Mouse (Mus musculus): Measurements from ENCODE around the gene G430095P16Rik. TPM values are rescaled to one million over a fixed set of nuclear protein-coding genes. Genes with fewer than 3 reads are reported as not detected.
A peak's percentile ranks its signal among the peaks of the same experiment; 100 is the strongest.

Gene G430095P16Rik
- polyA plus RNA-seq, 1 experiment from 2014 or later: 4.1 TPM

- ATAC-seq (ENCODE audit: insufficient read depth, low FRiP score): peak; percentile 75
- peak within 1 kb of the TSS; percentile 38 for H3K4me2 ChIP-seq (ENCODE audit: low read depth, low read length)
- H3K27me3 ChIP-seq (ENCODE audit: control insufficient read depth, insufficient read depth, low read length): peaks cover 20% of the 10 kb centered on the region
- H3K27ac ChIP-seq (ENCODE audit: low read length): peak within 1 kb of the TSS; percentile 66
- peaks cover 27% of the 10 kb centered on the region for H3K4me1 ChIP-seq (ENCODE audit: control insufficient read depth, insufficient read depth, low read length)
- peak within 1 kb of the TSS; percentile 39 for H3K4me3 ChIP-seq (replicated peaks; ENCODE audit: low read length)
- 17% methylated on average over 34 of the region's 34 CpGs for WGBS
- peak within 1 kb of the TSS; percentile 62 for H3K9ac ChIP-seq (ENCODE audit: low read length)
- no peaks in the 10 kb centered on the region for H3K9me3 ChIP-seq (replicated peaks; ENCODE audit: control insufficient read depth, low read length)
- H3K36me3 ChIP-seq (ENCODE audit: control insufficient read depth, insufficient read depth, low read length): peaks cover 7% of the 10 kb centered on the region
Measured at GRCm38 (mm10) chr8:84700941-84701911, 21.6 kb upstream of the G430095P16Rik start, which contains the start of gene Lyl1. Lyl1 (plus strand) TSS chr8:84701457.

DNA sequence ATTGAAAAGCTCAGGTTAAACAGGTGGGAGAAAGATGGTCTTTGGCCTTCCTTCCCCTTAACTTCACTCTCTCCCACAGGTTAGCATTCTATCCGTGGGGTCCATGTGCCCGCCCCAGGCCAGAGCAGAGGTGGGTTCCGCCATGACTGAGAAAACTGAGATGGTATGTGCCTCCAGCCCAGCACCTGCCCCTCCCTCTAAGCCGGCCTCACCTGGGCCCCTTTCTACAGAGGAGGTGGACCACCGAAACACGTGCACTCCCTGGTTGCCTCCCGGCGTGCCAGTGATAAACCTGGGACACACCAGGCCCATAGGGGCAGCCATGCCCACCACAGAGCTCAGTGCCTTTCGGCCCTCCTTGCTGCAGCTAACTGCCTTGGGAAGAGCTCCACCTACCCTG lies 20.2 kb upstream of the G430095P16Rik start:
- Histone ChIP-seq H3K27ac (ENCODE audit: low read length) (peak overlapping the region; percentile 43; the same call in 1 of the 2 replicates), H3K4me1 (ENCODE audit: control insufficient read depth, insufficient read depth, low read length) (peaks cover 38% of the 10 kb centered on the region), H3K36me3 (ENCODE audit: control insufficient read depth, insufficient read depth, low read length) (peaks cover 5% of the 10 kb centered on the region), H3K9ac (ENCODE audit: low read length) (peak overlapping the region; percentile 62), H3K27me3 (ENCODE audit: control insufficient read depth, insufficient read depth, low read length) (peaks cover 32% of the 10 kb centered on the region), H3K4me2 (ENCODE audit: low read depth, low read length) (peak overlapping the region; percentile 38), H3K9me3 (replicated peaks; ENCODE audit: control insufficient read depth, low read length) (no peaks in the 10 kb centered on the region), H3K4me3 (replicated peaks; ENCODE audit: low read length) (peak overlapping the region; percentile 39)
- 75% methylated on average over 9 of the region's 9 CpGs for WGBS
- ATAC-seq (ENCODE audit: insufficient read depth, low FRiP score): no peak

GRCm38 (mm10) chr8:84702963-84703465 lies 19.8 kb upstream of the G430095P16Rik start:
- peak overlapping the region; percentile 39 for H3K4me3 ChIP-seq (replicated peaks; ENCODE audit: low read length)
- no peak for ATAC-seq (ENCODE audit: insufficient read depth, low FRiP score)
- H3K9ac ChIP-seq (ENCODE audit: low read length): peak overlapping the region; percentile 52; the same call in 1 of the 2 replicates
- 84% methylated on average over 6 of the region's 6 CpGs for WGBS
- no peak overlapping the region; the same call in 1 of the 2 replicates for H3K27ac ChIP-seq (ENCODE audit: low read length)
- peaks cover under 1% of the 10 kb centered on the region; the same call in 1 of the 2 replicates for H3K36me3 ChIP-seq (ENCODE audit: control insufficient read depth, insufficient read depth, low read length)
- H3K27me3 ChIP-seq (ENCODE audit: control insufficient read depth, insufficient read depth, low read length): peaks cover 36% of the 10 kb centered on the region
- peak overlapping the region; percentile 38 for H3K4me2 ChIP-seq (ENCODE audit: low read depth, low read length)
- H3K9me3 ChIP-seq (replicated peaks; ENCODE audit: control insufficient read depth, low read length): no peaks in the 10 kb centered on the region
- H3K4me1 ChIP-seq (ENCODE audit: control insufficient read depth, insufficient read depth, low read length): peaks cover 43% of the 10 kb centered on the region

GRCm38 (mm10) chr8:84703466-84704249 lies 19.1 kb upstream of the G430095P16Rik start:
- no peaks in the 10 kb centered on the region for H3K9me3 ChIP-seq (replicated peaks; ENCODE audit: control insufficient read depth, low read length)

GRCm38 (mm10) chr8:84704356-84704755 lies 18.5 kb upstream of the G430095P16Rik start:
- Histone ChIP-seq H3K9me3 (replicated peaks; ENCODE audit: control insufficient read depth, low read length) (no peaks in the 10 kb centered on the region), H3K27me3 (ENCODE audit: control insufficient read depth, insufficient read depth, low read length) (peaks cover 40% of the 10 kb centered on the region), H3K4me3 (replicated peaks; ENCODE audit: low read length) (peak overlapping the region; percentile 39), H3K36me3 (ENCODE audit: control insufficient read depth, insufficient read depth, low read length) (no peaks in the 10 kb centered on the region), H3K4me1 (ENCODE audit: control insufficient read depth, insufficient read depth, low read length) (peaks cover 55% of the 10 kb centered on the region), H3K4me2 (ENCODE audit: low read depth, low read length) (peak overlapping the region; percentile 55), H3K9ac (ENCODE audit: low read length) (peak overlapping the region; percentile 55; the same call in 1 of the 2 replicates), H3K27ac (ENCODE audit: low read length) (peak overlapping the region; percentile 37)
- 16% methylated on average over 16 of the region's 16 CpGs for WGBS
- no peak for ATAC-seq (ENCODE audit: insufficient read depth, low FRiP score)

More at GRCm38 (mm10) chr8:84703466-84704249, 19.1 kb upstream of the G430095P16Rik start:
- 29% methylated on average over 38 of the region's 38 CpGs for whole genome bisulfite sequencing
- Histone ChIP-seq H3K9ac (ENCODE audit: low read length) (peak overlapping the region; percentile 55), H3K27ac (ENCODE audit: low read length) (peak overlapping the region; percentile 37), H3K4me1 (ENCODE audit: control insufficient read depth, insufficient read depth, low read length) (peaks cover 48% of the 10 kb centered on the region), H3K27me3 (ENCODE audit: control insufficient read depth, insufficient read depth, low read length) (peaks cover 40% of the 10 kb centered on the region), H3K36me3 (ENCODE audit: control insufficient read depth, insufficient read depth, low read length) (no peaks in the 10 kb centered on the region), H3K4me2 (ENCODE audit: low read depth, low read length) (peak overlapping the region; percentile 55), H3K4me3 (replicated peaks; ENCODE audit: low read length) (peak overlapping the region; percentile 39)
- ATAC-seq (ENCODE audit: insufficient read depth, low FRiP score): no peak

GRCm38 (mm10) chr8:84704867-84705831 lies 17.7 kb upstream of the G430095P16Rik start:
- Histone ChIP-seq H3K4me1 (ENCODE audit: control insufficient read depth, insufficient read depth, low read length) (peaks cover 59% of the 10 kb centered on the region), H3K4me3 (replicated peaks; ENCODE audit: low read length) (peak overlapping the region; percentile 39), H3K27me3 (ENCODE audit: control insufficient read depth, insufficient read depth, low read length) (peaks cover 40% of the 10 kb centered on the region), H3K36me3 (ENCODE audit: control insufficient read depth, insufficient read depth, low read length) (no peaks in the 10 kb centered on the region), H3K9ac (ENCODE audit: low read length) (peak overlapping the region; percentile 68), H3K27ac (ENCODE audit: low read length) (peak overlapping the region; percentile 9; the same call in 1 of the 2 replicates), H3K9me3 (replicated peaks; ENCODE audit: control insufficient read depth, low read length) (no peaks in the 10 kb centered on the region), H3K4me2 (ENCODE audit: low read depth, low read length) (peak overlapping the region; percentile 55)
- no peak for ATAC-seq (ENCODE audit: insufficient read depth, low FRiP score)
- WGBS: 17% methylated on average over 55 of the region's 61 CpGs

DNA sequence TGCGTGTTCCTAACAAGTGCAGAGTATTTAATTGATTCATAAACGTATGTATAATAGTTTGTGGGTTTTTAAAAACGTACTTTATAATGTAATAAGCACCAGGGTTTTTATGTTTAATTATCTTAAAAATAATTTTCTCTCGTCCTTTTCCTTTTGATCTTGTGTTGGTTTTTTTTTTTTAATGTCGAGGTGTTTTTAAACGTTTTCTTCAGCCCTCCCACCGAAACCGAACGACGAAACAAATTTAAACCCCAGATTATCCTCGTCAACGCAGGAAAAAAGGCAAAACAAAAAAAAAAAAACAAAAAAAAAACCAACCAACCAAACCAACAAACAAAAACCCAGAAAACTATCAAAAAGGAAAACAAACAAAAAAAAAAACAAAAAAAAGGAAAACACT lies 16.8 kb upstream of the G430095P16Rik start:
- peaks cover 40% of the 10 kb centered on the region for H3K27me3 ChIP-seq (ENCODE audit: control insufficient read depth, insufficient read depth, low read length)

More for the DNA sequence above, 16.8 kb upstream of the G430095P16Rik start:
- Histone ChIP-seq H3K9me3 (replicated peaks; ENCODE audit: control insufficient read depth, low read length) (no peaks in the 10 kb centered on the region), H3K36me3 (ENCODE audit: control insufficient read depth, insufficient read depth, low read length) (no peaks in the 10 kb centered on the region), H3K4me2 (ENCODE audit: low read depth, low read length) (peak overlapping the region; percentile 55), H3K4me1 (ENCODE audit: control insufficient read depth, insufficient read depth, low read length) (peaks cover 59% of the 10 kb centered on the region), H3K9ac (ENCODE audit: low read length) (peak overlapping the region; percentile 68), H3K4me3 (replicated peaks; ENCODE audit: low read length) (peak overlapping the region; percentile 42), H3K27ac (ENCODE audit: low read length) (peak overlapping the region; percentile 95; the same call in 1 of the 2 replicates)
- no peak for ATAC-seq (ENCODE audit: insufficient read depth, low FRiP score)
- WGBS: 31% methylated on average over 12 of the region's 12 CpGs

Measured in stomach, embryonic 16.5 days (tissue).